Mouse (Mus musculus) heart, postnatal 0 days (tissue): ENCODE measurements at regions not wholly inside any gene's neighbourhood (a gene's known extent, or its start where the extent isn't known, plus 50 kb on each side); places are given as distances from the start of the nearest gene placed in this dataset.

ENCODE experiments used
- ATAC-seq: fragments of 200-750 bp; cut with Nextera tagmentation; 2 replicates; pipeline ENCODE4 v1.8.0; 2017; ENCODE audit warnings: low read depth, moderate number of reproducible peaks, moderate library complexity; ENCODE audit not compliant: insufficient read depth
- DNase-seq: peaks from one replicate; pipeline ENCODE4 v3.0.0-alpha.2; 2016; ENCODE audit warnings: low spot score
- H3K27ac ChIP-seq: fragments of 300-500 bp; sonication (generic); 2 replicates; pipeline ENCODE4 v1.5.1; 2014; ENCODE audit warnings: low read depth, mild to moderate bottlenecking
- H3K27me3 ChIP-seq: fragments of 300-500 bp; sonication (generic); 2 replicates; pipeline ENCODE4 v1.6.1; 2014; ENCODE audit warnings: low read length, mixed read lengths; ENCODE audit not compliant: control insufficient read depth, insufficient read depth
- H3K36me3 ChIP-seq: fragments of 300-500 bp; sonication (generic); replicated peaks from 2 replicates; pipeline ENCODE4 v1.6.1; 2014; ENCODE audit warnings: low read length, mixed read lengths; ENCODE audit not compliant: control insufficient read depth, insufficient read depth
- H3K4me1 ChIP-seq: fragments of 300-500 bp; sonication (generic); 2 replicates; pipeline ENCODE4 v1.6.1; 2014; ENCODE audit warnings: antibody characterized with exemption; ENCODE audit not compliant: control insufficient read depth, insufficient read depth
- H3K4me2 ChIP-seq: fragments of 300-500 bp; sonication (generic); 2 replicates; pipeline ENCODE4 v1.6.1; 2014; ENCODE audit warnings: low read depth, mild to moderate bottlenecking, low read length, moderate library complexity
- H3K4me3 ChIP-seq: fragments of 300-500 bp; sonication (generic); 2 replicates; pipeline ENCODE4 v1.5.1; 2014; ENCODE audit warnings: low read depth, low read length
- H3K9ac ChIP-seq: fragments of 300-500 bp; sonication (generic); replicated peaks from 2 replicates; pipeline ENCODE4 v1.6.1; 2014; ENCODE audit warnings: low read depth, low read length, mixed read lengths
- H3K9me3 ChIP-seq: fragments of 300-500 bp; sonication (generic); replicated peaks from 2 replicates; pipeline ENCODE4 v1.6.1; 2016; ENCODE audit warnings: low read length; ENCODE audit not compliant: control insufficient read depth
- CTCF ChIP-seq: IDR thresholded peaks from 2 replicates; pipeline ENCODE4 v1.5.1; 2016; ENCODE audit warnings: antibody characterized with exemption, control low read depth, low read depth
- EP300 ChIP-seq: IDR thresholded peaks from 2 replicates; pipeline ENCODE4 v1.6.1; 2016; ENCODE audit warnings: antibody characterized with exemption, low read depth
- WGBS: fragments of 180-500 bp; shearing (Covaris S2); extraction: QIAGEN DNeasy Blood & Tissue Kit; methylation state at CpG from one replicate; pipeline ENCODE4 v1.1.7; 2014; 5-methylcytosine and 5-hydroxymethylcytosine counted together

DNA sequence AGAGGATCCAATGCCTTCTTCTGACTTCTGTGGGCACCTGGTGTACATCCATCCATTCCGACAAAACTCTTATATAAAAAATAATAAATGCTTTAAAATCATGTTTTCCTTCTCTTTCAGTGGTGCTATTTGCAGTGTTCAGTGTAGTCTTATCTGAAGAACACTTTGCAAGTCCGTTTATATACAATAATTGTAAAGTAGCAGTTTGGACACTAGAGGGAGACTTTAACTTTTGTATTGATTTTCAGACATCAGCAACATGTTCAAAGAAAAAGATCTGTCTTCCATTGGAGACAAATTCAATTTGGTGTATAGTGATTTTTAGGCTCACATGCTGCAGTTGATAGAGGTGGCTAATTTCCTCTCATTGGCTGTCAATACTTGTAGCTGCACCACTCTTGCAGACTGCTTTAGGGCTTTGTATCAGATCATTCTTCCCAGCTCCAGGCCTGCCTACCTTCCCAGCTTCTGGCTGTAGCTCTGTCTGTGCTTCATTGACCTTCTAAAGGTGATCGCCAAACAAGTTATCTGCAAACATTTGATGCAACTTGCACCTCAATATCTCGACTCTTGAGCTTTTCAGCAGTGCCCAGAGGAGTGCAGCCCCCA lies 74.8 kb upstream of the Sult1c1 start:
- no peaks in the 10 kb centered on the region for H3K9me3 ChIP-seq
- no peaks in the 10 kb centered on the region for H3K36me3 ChIP-seq
- ATAC-seq (no peak), DNase-seq (peak; percentile 34)
- H3K27ac ChIP-seq: no peak overlapping the region
- no peaks in the 10 kb centered on the region for H3K4me1 ChIP-seq
- TF ChIP-seq CTCF: peak; percentile 22
- no peak for TF ChIP-seq EP300
- WGBS: 18% methylated on average over 4 of the region's 4 CpGs
- H3K9ac ChIP-seq: no peak overlapping the region
- H3K4me2 ChIP-seq: no peak overlapping the region
- H3K4me3 ChIP-seq: no peak overlapping the region
- no peaks in the 10 kb centered on the region for H3K27me3 ChIP-seq

DNA sequence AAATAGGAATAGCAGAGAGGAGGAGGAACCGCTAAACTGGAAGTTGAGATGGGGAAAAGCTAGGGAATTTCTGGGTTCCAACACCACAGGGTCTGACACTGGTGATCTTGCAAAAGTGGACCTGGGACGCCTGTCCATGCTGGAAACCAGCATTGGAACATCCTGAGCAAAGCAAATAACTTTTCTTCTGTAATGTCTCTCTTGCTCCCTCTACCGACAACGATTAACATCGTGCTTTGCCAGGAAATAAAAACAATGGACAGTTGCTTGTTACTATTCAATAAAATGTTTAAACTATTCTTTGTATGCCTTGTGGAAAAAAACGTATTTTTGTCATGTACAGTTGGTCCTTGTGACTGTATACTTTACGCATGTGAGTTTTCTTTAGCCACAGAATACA lies 70.8 kb upstream of the Sult1c1 start:
- Histone ChIP-seq H3K4me2 (no peak overlapping the region), H3K27ac (no peak overlapping the region), H3K9ac (no peak overlapping the region), H3K36me3 (no peaks in the 10 kb centered on the region), H3K27me3 (no peaks in the 10 kb centered on the region), H3K9me3 (no peaks in the 10 kb centered on the region), H3K4me3 (no peak overlapping the region), H3K4me1 (no peaks in the 10 kb centered on the region)
- ATAC-seq (no peak), DNase-seq (no peak)
- 27% methylated on average over 7 of the region's 7 CpGs for WGBS
- TF ChIP-seq CTCF (peak; percentile 47), EP300 (no peak)
